Mouse (Mus musculus): Measurements from ENCODE around the gene Isg15.

The Isg15 gene

DNA sequence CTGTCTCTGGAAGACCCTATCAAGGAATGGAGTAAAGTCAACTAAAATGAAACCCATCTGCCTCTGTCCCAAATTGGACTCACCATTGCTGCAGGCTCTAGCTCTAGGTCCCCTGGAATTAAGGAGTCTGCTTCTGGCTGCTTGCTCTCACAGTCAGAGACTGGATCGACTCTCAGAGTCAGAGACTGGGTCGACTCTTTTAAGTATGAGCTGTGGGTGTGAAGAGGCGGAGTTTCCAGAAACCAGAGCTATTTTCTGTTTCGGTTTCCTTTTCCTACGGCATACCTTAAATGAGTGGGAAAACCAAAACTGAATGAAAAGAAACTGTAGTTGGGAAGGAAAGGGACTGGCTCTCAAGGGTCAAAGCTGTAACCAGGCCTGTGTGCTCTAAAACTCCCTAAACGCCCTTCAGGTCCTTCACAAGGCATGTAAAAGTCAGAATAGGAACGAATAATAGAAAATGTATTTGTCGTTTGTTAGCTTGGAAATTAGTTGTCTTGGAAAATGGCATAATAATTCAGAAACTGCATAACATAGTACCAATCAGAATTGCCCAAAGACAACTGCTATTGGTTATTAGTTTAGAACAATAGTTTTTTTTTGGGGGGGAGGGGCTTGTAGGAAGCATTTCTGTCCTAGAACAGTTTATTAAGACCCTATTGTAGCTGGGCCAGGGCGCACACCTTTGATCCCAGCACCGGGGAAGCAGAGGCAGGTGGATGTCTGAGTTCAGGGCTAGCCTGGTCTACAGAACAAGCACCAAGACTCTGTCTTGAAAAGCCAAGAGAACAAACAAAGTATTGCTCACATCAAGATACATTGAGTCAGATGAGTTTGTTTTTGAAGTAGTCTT lies at the start of gene Isg15:
Gene Isg15 (minus strand): TSS at position 196 of the 853 bp plus-strand sequence.
- Histone ChIP-seq H3K27me3 (ENCODE audit: control insufficient read depth, insufficient read depth, low read length, poor library complexity, severe bottlenecking) (no peaks in the 10 kb centered on the region; the same call in 1 of the 2 replicates), H3K36me3 (ENCODE audit: control insufficient read depth, insufficient read depth, low read length, poor library complexity, severe bottlenecking) (no peaks in the 10 kb centered on the region)
- DNase-seq (ENCODE audit: low read depth, low spot score): peak; percentile 64

DNA sequence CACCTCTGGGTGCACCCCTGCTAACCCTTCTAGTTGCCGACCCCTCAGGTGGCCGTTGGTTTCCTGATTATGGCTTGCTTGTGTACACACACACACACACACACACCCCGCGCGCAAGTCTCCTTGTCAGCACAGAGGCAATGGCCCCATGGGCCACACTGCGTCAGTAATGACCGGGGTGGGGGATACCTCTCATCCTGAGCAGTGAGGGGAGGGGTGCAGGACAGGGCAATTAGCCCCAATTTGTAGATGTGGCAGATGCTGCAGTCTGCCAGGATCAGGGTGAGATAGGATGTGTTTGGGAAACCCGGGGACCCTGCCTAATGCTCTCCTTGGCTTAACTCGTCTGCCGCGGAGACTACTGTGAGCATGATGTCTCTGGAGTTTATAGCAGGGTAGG lies 48.9 kb upstream of the Isg15 start:
- peaks cover 7% of the 10 kb centered on the region for H3K36me3 ChIP-seq (ENCODE audit: control insufficient read depth, insufficient read depth, low read length, poor library complexity, severe bottlenecking)
- DNase-seq (ENCODE audit: low read depth, low spot score): no peak
- no peaks in the 10 kb centered on the region for H3K27me3 ChIP-seq (ENCODE audit: control insufficient read depth, insufficient read depth, low read length, poor library complexity, severe bottlenecking)

DNA sequence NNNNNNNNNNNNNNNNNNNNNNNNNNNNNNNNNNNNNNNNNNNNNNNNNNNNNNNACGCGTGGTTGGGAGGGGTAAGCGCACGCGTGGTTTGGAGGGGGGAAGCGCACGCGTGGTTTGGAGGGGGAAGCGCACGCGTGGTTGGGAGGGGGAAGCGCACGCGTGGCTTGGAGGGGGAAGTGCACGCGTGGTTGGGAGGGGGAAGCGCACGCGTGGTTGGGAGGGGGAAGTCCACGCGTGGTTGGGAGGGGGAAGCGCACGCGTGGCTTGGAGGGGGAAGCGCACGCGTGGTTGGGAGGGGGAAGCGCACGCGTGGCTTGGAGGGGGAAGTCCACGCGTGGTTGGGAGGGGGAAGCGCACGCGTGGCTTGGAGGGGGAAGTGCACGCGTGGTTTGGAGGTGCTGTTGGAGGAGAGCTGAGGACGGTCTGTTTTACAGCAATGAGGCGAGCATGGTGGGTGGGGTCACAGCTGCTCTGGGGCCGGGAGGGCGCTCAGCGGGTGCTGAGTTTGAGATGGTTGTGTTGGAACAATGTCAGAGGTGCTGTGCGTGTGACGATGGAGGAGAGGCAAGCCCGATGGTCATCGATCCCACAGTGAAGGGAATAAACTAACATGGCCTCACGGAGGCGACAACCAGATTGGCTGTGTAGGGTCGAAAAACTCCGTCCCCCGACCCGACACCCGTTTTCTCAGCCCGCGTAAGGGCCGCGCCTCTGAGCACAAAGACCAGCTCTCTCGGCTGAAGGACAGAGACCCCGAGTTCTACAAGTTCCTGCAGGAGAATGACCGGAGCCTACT lies 36.2 kb upstream of the Isg15 start:
- Histone ChIP-seq H3K27me3 (ENCODE audit: control insufficient read depth, insufficient read depth, low read length, poor library complexity, severe bottlenecking) (no peaks in the 10 kb centered on the region), H3K36me3 (ENCODE audit: control insufficient read depth, insufficient read depth, low read length, poor library complexity, severe bottlenecking) (peaks cover 14% of the 10 kb centered on the region)
- DNase-seq (ENCODE audit: low read depth, low spot score): peak; percentile 72

DNA sequence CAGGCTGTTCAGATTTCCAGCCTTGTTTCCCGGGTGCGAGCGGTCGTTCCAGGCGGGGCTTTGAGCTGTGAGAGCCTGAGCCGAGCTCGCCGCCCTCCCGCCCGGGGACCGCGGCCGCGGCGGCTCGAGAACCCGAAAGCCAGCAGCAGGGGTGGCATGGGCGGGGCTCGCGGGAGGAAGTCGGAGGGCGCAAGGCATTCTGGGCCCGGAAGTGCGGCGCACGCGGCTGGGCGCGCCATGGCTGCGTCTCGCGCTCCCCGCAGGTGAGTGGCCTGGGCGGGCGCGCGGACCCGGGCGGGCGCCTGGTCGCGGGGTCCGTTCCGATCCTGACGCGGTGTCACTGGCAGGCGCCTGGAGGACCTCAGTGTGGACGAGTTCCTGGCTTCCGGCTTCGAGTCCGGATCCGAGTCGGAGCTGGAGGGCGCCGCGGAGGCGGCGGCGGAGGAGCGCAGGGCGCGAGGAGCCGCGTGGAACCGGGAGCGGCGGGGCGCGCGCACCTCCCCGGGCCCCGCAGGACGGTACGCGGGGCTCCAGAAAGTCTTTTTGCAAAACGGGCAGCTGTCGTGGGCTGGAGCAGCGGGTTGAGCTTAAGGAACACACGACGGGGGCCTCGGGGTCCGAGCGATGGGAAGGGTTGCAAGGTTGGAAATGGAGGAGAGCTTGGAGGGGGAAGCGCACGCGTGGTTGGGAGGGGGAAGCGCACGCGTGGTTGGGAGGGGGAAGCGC lies 35.4 kb upstream of the Isg15 start, which contains the start of gene Noc2l:
Gene Noc2l (plus strand): TSS at position 203 of the 726 bp plus-strand sequence.
- Histone ChIP-seq H3K27me3 (ENCODE audit: control insufficient read depth, insufficient read depth, low read length, poor library complexity, severe bottlenecking) (no peaks in the 10 kb centered on the region), H3K36me3 (ENCODE audit: control insufficient read depth, insufficient read depth, low read length, poor library complexity, severe bottlenecking) (peaks cover 18% of the 10 kb centered on the region)
- peak; percentile 94 for DNase-seq (ENCODE audit: low read depth, low spot score)

DNA sequence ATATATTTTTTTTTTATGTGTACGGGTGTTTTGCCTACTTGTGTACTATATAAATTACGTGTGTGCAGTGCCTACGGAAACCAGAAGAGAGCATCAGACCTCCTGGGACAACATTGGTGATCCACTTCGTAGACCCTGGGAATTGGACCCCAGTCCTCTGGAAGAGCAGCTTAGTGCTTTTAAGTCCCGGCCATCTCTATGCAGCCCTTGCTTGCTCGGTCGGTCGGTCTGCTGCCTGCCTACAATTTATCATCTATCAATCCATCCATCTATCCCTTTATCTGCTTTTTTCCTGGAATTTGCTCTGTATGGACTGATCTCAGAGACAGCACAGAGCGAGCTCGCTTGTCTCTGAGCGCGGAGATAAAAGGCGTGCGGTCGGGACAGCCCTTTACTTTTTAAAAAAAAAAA lies 34.7 kb upstream of the Isg15 start:
- H3K36me3 ChIP-seq (ENCODE audit: control insufficient read depth, insufficient read depth, low read length, poor library complexity, severe bottlenecking): peaks cover 14% of the 10 kb centered on the region
- no peaks in the 10 kb centered on the region for H3K27me3 ChIP-seq (ENCODE audit: control insufficient read depth, insufficient read depth, low read length, poor library complexity, severe bottlenecking)
- peak; percentile 31 for DNase-seq (ENCODE audit: low read depth, low spot score)

DNA sequence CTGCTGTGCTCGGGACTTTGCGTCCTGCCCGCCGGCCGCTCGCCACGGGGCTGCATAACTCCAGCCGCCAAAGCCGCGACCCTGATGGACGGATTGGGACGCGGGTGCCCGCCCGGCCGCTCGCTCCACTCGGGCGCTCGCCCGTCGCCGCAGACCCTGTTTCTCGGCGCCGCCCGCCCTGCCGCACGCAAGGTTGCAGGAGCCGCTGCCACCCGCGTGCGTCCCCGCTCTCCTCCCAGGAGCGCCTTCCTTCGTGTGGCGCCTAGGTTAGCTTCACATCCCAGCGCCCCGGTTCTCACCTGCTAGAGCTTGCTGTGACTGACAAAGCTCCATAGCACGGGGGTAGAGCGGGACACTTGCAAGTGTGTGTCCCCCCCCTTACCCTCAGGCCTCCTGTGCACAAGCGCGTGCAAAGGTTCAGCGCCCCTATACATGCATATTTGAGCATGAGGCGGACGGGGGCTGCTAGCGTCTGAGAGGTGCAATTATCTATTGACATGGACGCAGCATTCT lies 34.1 kb upstream of the Isg15 start, which contains the start of gene Plekhn1:
Gene Plekhn1 (minus strand): TSS at position 157 of the 513 bp plus-strand sequence.
- DNase-seq (ENCODE audit: low read depth, low spot score): peak; percentile 66

DNA sequence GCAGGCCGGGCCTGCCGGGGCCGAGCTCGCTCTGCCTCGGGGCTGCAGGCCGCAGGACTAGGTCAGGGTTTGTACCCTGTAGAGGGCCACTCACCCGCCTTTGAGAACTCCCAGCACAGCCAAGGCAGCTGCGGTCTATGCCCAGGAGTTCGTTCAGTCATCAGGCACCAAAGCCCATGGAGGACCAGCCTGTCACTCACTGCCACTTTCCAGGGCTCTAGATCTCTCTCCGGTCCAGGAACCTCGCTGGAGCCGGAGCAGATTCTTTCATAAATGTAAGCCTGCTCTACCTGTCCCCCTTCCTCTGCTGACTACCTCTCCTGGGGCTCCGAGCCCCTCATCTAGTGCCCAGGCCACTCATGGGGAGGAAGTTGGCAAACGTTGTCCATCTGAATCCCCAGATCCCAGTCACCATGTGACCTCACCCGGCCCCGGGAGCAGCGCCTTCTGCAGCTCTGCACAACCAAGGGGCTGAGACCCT lies 33.4 kb upstream of the Isg15 start:
- no peak for DNase-seq (ENCODE audit: low read depth, low spot score)
- H3K27me3 ChIP-seq (ENCODE audit: control insufficient read depth, insufficient read depth, low read length, poor library complexity, severe bottlenecking): no peaks in the 10 kb centered on the region
- peaks cover 6% of the 10 kb centered on the region for H3K36me3 ChIP-seq (ENCODE audit: control insufficient read depth, insufficient read depth, low read length, poor library complexity, severe bottlenecking)

More for the DNA sequence above, 34.1 kb upstream of the Isg15 start, which contains the start of gene Plekhn1:
- H3K27me3 ChIP-seq (ENCODE audit: control insufficient read depth, insufficient read depth, low read length, poor library complexity, severe bottlenecking): no peaks in the 10 kb centered on the region
- H3K36me3 ChIP-seq (ENCODE audit: control insufficient read depth, insufficient read depth, low read length, poor library complexity, severe bottlenecking): peaks cover 12% of the 10 kb centered on the region

DNA sequence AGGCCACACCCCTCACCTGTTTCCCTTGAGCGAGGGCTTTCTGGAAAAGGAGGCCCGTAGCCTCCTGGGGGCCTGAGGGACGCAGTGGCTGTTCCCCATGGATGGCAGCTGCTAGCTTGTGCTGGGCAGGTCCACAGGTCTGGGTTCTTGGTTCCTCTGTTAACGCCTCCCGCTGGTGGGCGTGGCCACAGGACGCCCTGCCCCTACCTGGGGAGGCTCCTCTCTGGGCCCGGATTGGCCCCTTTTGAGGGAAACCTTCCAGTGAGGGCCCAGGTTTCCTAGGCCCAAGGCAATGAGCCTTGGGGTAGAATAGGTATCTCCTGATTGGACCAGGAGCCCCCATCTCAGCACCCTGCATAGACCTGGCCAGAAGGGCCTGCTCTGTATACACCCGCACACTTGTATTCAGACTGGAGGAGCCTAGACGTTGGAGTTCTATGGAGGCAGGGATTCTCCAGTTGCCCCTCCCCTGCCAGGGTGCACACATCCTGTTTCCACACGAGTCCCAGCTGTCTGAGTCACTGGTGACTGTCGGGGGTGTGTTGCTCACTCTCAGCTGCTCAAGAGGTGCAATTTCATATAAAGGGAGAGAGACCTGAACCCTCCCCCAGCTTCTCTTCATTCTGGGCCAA lies 27.9 kb upstream of the Isg15 start:
- Histone ChIP-seq H3K36me3 (ENCODE audit: control insufficient read depth, insufficient read depth, low read length, poor library complexity, severe bottlenecking) (peaks cover 6% of the 10 kb centered on the region), H3K27me3 (ENCODE audit: control insufficient read depth, insufficient read depth, low read length, poor library complexity, severe bottlenecking) (no peaks in the 10 kb centered on the region)
- no peak for DNase-seq (ENCODE audit: low read depth, low spot score)

DNA sequence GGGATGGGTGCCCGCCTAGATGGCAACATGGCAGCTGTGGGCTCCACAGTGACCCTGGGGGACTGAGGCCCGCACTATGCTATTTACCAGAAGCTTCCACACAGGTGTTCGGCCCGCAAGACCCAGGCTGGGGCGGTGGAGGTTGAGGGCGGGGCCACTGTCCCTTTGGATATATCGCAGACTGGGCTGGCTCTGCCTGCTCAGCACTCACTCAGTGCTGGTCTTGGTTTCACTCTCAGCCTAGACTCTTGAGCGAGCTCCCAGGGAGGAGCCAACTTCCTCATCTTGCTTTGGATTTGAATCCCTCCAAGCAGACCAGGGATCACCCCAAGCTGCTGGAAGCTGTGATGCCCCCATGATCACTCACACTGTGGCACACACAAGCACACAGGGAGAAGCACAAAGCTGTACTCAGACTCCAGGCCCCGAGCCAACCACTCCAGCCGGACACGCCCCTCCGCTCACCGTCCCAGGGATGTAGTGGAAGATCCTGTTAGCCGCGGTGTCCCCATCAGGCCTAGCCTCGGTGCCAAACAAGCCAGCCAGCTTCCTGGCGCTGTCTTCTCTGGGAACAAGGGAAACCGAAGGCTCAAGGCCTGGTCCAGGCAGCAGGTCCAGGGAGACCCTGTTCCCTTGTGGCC lies 27.3 kb upstream of the Isg15 start:
- H3K36me3 ChIP-seq (ENCODE audit: control insufficient read depth, insufficient read depth, low read length, poor library complexity, severe bottlenecking): peaks cover 6% of the 10 kb centered on the region
- no peaks in the 10 kb centered on the region for H3K27me3 ChIP-seq (ENCODE audit: control insufficient read depth, insufficient read depth, low read length, poor library complexity, severe bottlenecking)
- DNase-seq (ENCODE audit: low read depth, low spot score): no peak

DNA sequence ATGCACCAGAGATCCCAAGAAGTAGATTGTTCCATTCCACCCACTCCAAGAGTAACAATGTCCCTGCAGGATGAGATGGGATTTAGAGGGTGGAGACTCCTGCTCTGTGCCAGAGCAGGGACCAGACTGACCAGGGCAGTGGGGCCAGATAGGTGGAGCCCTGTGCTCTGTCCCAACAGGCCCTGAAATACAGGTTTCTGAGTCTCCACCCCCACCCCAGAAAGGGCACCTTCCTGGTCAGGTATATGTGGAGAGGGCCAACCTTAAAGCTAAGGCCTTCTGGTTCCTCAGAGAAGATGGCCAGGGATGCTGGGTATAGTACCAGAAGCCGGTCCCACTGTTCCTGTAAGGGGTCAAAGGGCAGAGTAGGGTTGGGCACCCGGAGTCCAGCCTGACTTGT lies 23.7 kb upstream of the Isg15 start:
- H3K27me3 ChIP-seq (ENCODE audit: control insufficient read depth, insufficient read depth, low read length, poor library complexity, severe bottlenecking): no peaks in the 10 kb centered on the region
- no peaks in the 10 kb centered on the region for H3K36me3 ChIP-seq (ENCODE audit: control insufficient read depth, insufficient read depth, low read length, poor library complexity, severe bottlenecking)
- DNase-seq (ENCODE audit: low read depth, low spot score): no peak

DNA sequence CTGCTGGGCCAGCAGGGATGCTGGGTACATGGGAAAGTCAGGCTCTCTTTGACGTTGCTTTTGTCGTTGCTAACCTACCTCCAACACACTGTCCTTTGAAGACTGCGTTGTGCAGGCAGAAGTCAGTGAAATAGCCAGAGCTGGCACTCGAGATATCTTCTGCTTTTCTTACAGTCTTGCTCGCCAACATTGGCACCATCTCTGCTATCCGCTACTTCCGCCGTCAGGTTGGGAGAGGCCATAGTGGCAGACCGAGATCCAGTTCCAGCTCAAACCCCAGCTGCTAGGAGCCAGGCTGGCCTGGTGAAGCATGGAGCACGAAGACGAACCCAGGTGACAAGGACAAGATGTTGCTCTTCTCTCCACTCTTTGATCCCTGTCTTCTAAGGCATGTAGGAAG lies 19.3 kb upstream of the Isg15 start:
- no peaks in the 10 kb centered on the region for H3K27me3 ChIP-seq (ENCODE audit: control insufficient read depth, insufficient read depth, low read length, poor library complexity, severe bottlenecking)
- no peaks in the 10 kb centered on the region for H3K36me3 ChIP-seq (ENCODE audit: control insufficient read depth, insufficient read depth, low read length, poor library complexity, severe bottlenecking)
- no peak for DNase-seq (ENCODE audit: low read depth, low spot score)

DNA sequence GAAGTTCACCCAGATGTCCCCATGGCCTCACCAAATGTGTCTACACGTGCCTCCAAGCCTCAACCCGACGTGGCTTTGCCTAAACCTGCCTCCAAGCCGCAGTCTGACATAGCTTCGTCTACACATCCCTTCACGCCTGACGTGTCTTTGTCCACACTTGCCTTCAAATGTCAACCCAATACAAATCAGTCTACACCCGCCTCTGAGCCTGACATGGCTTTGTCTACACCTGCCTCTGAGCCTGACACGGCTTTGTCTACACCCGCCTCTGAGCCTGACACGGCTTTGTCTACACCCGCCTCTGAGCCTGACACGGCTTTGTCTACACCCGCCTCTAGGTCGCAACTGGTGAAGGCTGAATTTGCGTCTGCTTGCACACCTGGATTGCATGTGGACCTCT lies 17.2 kb upstream of the Isg15 start:
- no peaks in the 10 kb centered on the region for H3K27me3 ChIP-seq (ENCODE audit: control insufficient read depth, insufficient read depth, low read length, poor library complexity, severe bottlenecking)
- no peak for DNase-seq (ENCODE audit: low read depth, low spot score)
- no peaks in the 10 kb centered on the region for H3K36me3 ChIP-seq (ENCODE audit: control insufficient read depth, insufficient read depth, low read length, poor library complexity, severe bottlenecking)

DNA sequence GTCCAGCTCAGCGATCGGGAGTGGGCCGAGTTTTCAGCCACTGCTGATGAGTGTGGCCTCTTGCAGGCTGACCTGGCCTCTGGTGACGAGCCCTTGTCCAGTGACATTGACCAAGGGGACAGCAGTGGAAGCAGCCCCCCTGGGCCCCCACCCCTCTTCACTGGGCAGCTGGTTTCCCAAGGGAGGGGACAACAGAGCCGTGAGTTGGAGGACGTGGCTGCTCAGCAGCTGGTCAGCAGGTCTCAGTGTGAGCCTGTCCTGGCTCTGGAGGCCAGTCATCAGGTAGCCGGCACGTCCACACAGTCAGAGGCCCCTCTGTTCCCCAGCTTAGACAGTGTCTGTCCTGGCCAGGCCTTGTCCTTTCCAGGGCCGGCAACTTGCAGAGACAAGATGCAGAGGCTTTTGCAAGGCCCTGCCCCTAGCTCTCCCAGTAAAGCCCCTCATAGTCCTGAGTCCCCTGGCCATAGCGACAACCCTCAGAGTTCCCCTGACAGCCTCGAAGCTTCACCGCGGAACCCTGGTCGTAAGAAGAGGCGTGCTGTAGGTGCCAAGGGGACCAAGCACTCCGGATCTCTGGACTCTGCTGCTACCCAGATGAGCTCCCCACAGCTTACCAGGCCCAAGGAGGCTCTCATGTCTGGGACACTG lies 16.5 kb upstream of the Isg15 start:
- Histone ChIP-seq H3K27me3 (ENCODE audit: control insufficient read depth, insufficient read depth, low read length, poor library complexity, severe bottlenecking) (no peaks in the 10 kb centered on the region), H3K36me3 (ENCODE audit: control insufficient read depth, insufficient read depth, low read length, poor library complexity, severe bottlenecking) (no peaks in the 10 kb centered on the region)
- no peak for DNase-seq (ENCODE audit: low read depth, low spot score)
